8 mouse cellular contexts compared by ENCODE assay signal in genomic region chr5:105876068-105876924, GRCm38 (mm10). TPM values are rescaled to one million over a fixed set of nuclear protein-coding genes. Genes with fewer than 3 reads are reported as not detected.
DNase-seq lines count a peak whose midpoint lies in the region; ATAC-seq and TF ChIP-seq lines count a peak whose summit lies in the region.

Gene Zfp326, plus strand, starts transcription at chr5:105876565.

- TF ChIP-seq CTCF in CH12.LX (conservative IDR thresholded peaks at IDR 0.05 in 1 of 2, IDR thresholded peaks at IDR 0.05 in 1 of 2; ENCODE audit: low read depth in 2 of 2, low read length in 2 of 2): no peak
- no peak for TF ChIP-seq CTCF in heart, postnatal 0 days (IDR thresholded peaks at IDR 0.05; ENCODE audit: low read depth)
- TF ChIP-seq CTCF in testis, adult 2 months (IDR thresholded peaks at IDR 0.05; ENCODE audit: control insufficient read depth, insufficient read depth, insufficient replicate concordance, low read depth, low read length): no peak

- H3K4me1 ChIP-seq in CH12.LX (ENCODE audit: control insufficient read depth in 1 of 2, insufficient read depth in 2 of 2): peaks cover 7 to 28% of the 10 kb centered on the region in 2 experiments; a peak in 3 of 4 replicates
- H3K4me1 ChIP-seq in forebrain, embryonic 11.5 days (replicated peaks; ENCODE audit: control insufficient read depth, insufficient read depth, low read length): no peaks in the 10 kb centered on the region; the same call in 1 of the 2 replicates
- H3K4me1 ChIP-seq in heart, postnatal 0 days (ENCODE audit: control insufficient read depth, insufficient read depth): peaks cover 30% of the 10 kb centered on the region
- H3K4me1 ChIP-seq in liver, embryonic 16.5 days (ENCODE audit: control insufficient read depth, low read depth, low read length): peaks cover 20% of the 10 kb centered on the region
- peaks cover 39% of the 10 kb centered on the region for H3K4me1 ChIP-seq in neural tube, embryonic 13.5 days (replicated peaks)
- peaks cover 7% of the 10 kb centered on the region for H3K4me1 ChIP-seq in testis, adult 2 months (ENCODE audit: control insufficient read depth, insufficient read depth, low read length)

- peaks cover 17% of the 10 kb centered on the region for H3K79me2 ChIP-seq in CH12.LX (replicated peaks; ENCODE audit: control insufficient read depth, extremely low read depth, insufficient read depth, poor library complexity, severe bottlenecking)

- no peaks in the 10 kb centered on the region for H3K9me3 ChIP-seq in CH12.LX (replicated peaks; ENCODE audit: low read length)
- no peaks in the 10 kb centered on the region for H3K9me3 ChIP-seq in forebrain, embryonic 11.5 days (ENCODE audit: control insufficient read depth, low read length)
- H3K9me3 ChIP-seq in heart, postnatal 0 days (replicated peaks; ENCODE audit: control insufficient read depth, low read length): no peaks in the 10 kb centered on the region
- H3K9me3 ChIP-seq in liver, embryonic 16.5 days (replicated peaks; ENCODE audit: control insufficient read depth, low read length): no peaks in the 10 kb centered on the region
- H3K9me3 ChIP-seq in neural tube, embryonic 13.5 days: no peaks in the 10 kb centered on the region

- peak within 1 kb of the TSS; percentile 85 for H3K9ac ChIP-seq in CH12.LX (ENCODE audit: insufficient read depth, low read depth)
- H3K9ac ChIP-seq in forebrain, embryonic 11.5 days (ENCODE audit: low read length): peak within 1 kb of the TSS; percentile 100
- peak within 1 kb of the TSS; percentile 99 for H3K9ac ChIP-seq in heart, postnatal 0 days (replicated peaks; ENCODE audit: low read depth, low read length)
- peak within 1 kb of the TSS; percentile 82 for H3K9ac ChIP-seq in liver, embryonic 16.5 days (ENCODE audit: low read depth, low read length)
- peak within 1 kb of the TSS; percentile 100 for H3K9ac ChIP-seq in neural tube, embryonic 13.5 days

- no peak within 1 kb of the TSS for H3K27ac ChIP-seq in CH12.LX (ENCODE audit: insufficient read depth, low read depth)
- H3K27ac ChIP-seq in forebrain, embryonic 11.5 days (ENCODE audit: low read depth, low read length): peak within 1 kb of the TSS; percentile 83
- H3K27ac ChIP-seq in heart, postnatal 0 days (ENCODE audit: low read depth): peak within 1 kb of the TSS; percentile 96
- H3K27ac ChIP-seq in liver, embryonic 16.5 days (ENCODE audit: low read length): peak within 1 kb of the TSS; percentile 67
- peak within 1 kb of the TSS; percentile 92 for H3K27ac ChIP-seq in neural tube, embryonic 13.5 days (replicated peaks)
- H3K27ac ChIP-seq in testis, adult 2 months (ENCODE audit: control insufficient read depth, insufficient read depth, low read depth, low read length): peak within 1 kb of the TSS; percentile 93

- TF ChIP-seq RAD21 in CH12.LX (IDR thresholded peaks at IDR 0.05; ENCODE audit: low read depth, low read length): no peak

- H3K4me3 ChIP-seq in CH12.LX (replicated peaks in 1 of 3; ENCODE audit: low read depth in 2 of 3, low read length in 2 of 3, poor library complexity in 1 of 3): peak within 1 kb of the TSS; percentile 82 to 86 (median 86)
- peak within 1 kb of the TSS; percentile 99 for H3K4me3 ChIP-seq in forebrain, embryonic 11.5 days (ENCODE audit: low read depth, low read length)
- H3K4me3 ChIP-seq in heart, postnatal 0 days (ENCODE audit: low read depth, low read length): peak within 1 kb of the TSS; percentile 98
- H3K4me3 ChIP-seq in liver, embryonic 16.5 days (ENCODE audit: low read depth, low read length): peak within 1 kb of the TSS; percentile 79
- peak within 1 kb of the TSS; percentile 97 for H3K4me3 ChIP-seq in neural tube, embryonic 13.5 days
- peak within 1 kb of the TSS; percentile 96 for H3K4me3 ChIP-seq in testis, adult 2 months (ENCODE audit: control insufficient read depth, low read depth, low read length)

- under 1% methylated on average over 52 of the region's 83 CpGs for WGBS in forebrain, embryonic 11.5 days
- WGBS in heart, postnatal 0 days: under 1% methylated on average over 60 of the region's 83 CpGs
- under 1% methylated on average over 67 of the region's 83 CpGs for WGBS in liver, embryonic 16.5 days (ENCODE audit: insufficient replicate concordance)
- WGBS in neural tube, embryonic 13.5 days: under 1% methylated on average over 74 of the region's 83 CpGs

- peak; percentile 67; the same call in 1 of the 2 replicates for TF ChIP-seq POLR2A in CH12.LX (IDR thresholded peaks at IDR 0.05; ENCODE audit: low read depth, low read length)
- peak; percentile 90 for TF ChIP-seq POLR2A in testis, adult 2 months (IDR thresholded peaks at IDR 0.05; ENCODE audit: control insufficient read depth, low read depth, low read length)

- peak; percentile 98 for ATAC-seq in forebrain, embryonic 11.5 days (replicated peaks; ENCODE audit: low FRiP score)
- peak; percentile 97 for ATAC-seq in heart, postnatal 0 days (ENCODE audit: insufficient read depth, low read depth)
- peak; percentile 95 for ATAC-seq in liver, embryonic 16.5 days (ENCODE audit: low read depth)
- ATAC-seq in neural tube, embryonic 13.5 days (ENCODE audit: low read depth): peak; percentile 95

- H3K27me3 ChIP-seq in CH12.LX (replicated peaks): no peaks in the 10 kb centered on the region
- H3K27me3 ChIP-seq in forebrain, embryonic 11.5 days (ENCODE audit: control insufficient read depth, insufficient read depth, low read length): no peaks in the 10 kb centered on the region
- H3K27me3 ChIP-seq in heart, postnatal 0 days (ENCODE audit: control insufficient read depth, insufficient read depth, low read length): no peaks in the 10 kb centered on the region
- H3K27me3 ChIP-seq in liver, embryonic 16.5 days (ENCODE audit: control insufficient read depth, insufficient read depth, low read depth, low read length): peaks cover 4% of the 10 kb centered on the region; the same call in 1 of the 2 replicates
- H3K27me3 ChIP-seq in neural tube, embryonic 13.5 days: 0 out of 2 replicates have a peak, but pooled peaks cover 7% of the 10 kb centered on the region
- H3K27me3 ChIP-seq in testis, adult 2 months (ENCODE audit: control insufficient read depth, insufficient read depth, low read length): no peaks in the 10 kb centered on the region

- dilution Hi-C loops in CH12.LX (cut with MboI; ENCODE audit: extremely low pct_ligation_motif_present, extremely low pct_unique_long_range_greater_than_20kb, low sequenced_read_pairs): no loop called here

- in situ Hi-C loops in CH12.LX (cut with MboI; ENCODE audit: low pct_ligation_motif_present, low pct_unique_long_range_greater_than_20kb, low sequenced_read_pairs): no loop called here

- H3K36me3 ChIP-seq in CH12.LX (replicated peaks in 1 of 2; ENCODE audit: control insufficient read depth in 1 of 2, insufficient read depth in 1 of 2, low read length in 1 of 2): peaks cover 5 to 8% of the 10 kb centered on the region in 2 experiments
- H3K36me3 ChIP-seq in forebrain, embryonic 11.5 days (ENCODE audit: control insufficient read depth, insufficient read depth, low read length): no peaks in the 10 kb centered on the region
- H3K36me3 ChIP-seq in heart, postnatal 0 days (replicated peaks; ENCODE audit: control insufficient read depth, insufficient read depth, low read length): 0 out of 2 replicates have a peak, but pooled peaks cover 6% of the 10 kb centered on the region
- no peaks in the 10 kb centered on the region for H3K36me3 ChIP-seq in liver, embryonic 16.5 days (ENCODE audit: control insufficient read depth, insufficient read depth)
- H3K36me3 ChIP-seq in neural tube, embryonic 13.5 days: 0 out of 2 replicates have a peak, but pooled peaks cover 7% of the 10 kb centered on the region
- no peaks in the 10 kb centered on the region for H3K36me3 ChIP-seq in testis, adult 2 months (ENCODE audit: control insufficient read depth, insufficient read depth, low read length)

- H3K4me2 ChIP-seq in CH12.LX (ENCODE audit: insufficient read depth, low read depth, poor library complexity, severe bottlenecking): peak within 1 kb of the TSS; percentile 79
- H3K4me2 ChIP-seq in forebrain, embryonic 11.5 days (ENCODE audit: low read depth, low read length, severe bottlenecking): peak within 1 kb of the TSS; percentile 70
- H3K4me2 ChIP-seq in heart, postnatal 0 days (ENCODE audit: low read depth, low read length): peak within 1 kb of the TSS; percentile 92
- H3K4me2 ChIP-seq in liver, embryonic 16.5 days (ENCODE audit: low read depth, low read length): peak within 1 kb of the TSS; percentile 93
- peak within 1 kb of the TSS; percentile 94 for H3K4me2 ChIP-seq in neural tube, embryonic 13.5 days

- DNase-seq in CH12.LX (ENCODE audit: extremely low read depth): peak; percentile 87
- peak; percentile 75 for DNase-seq in c-Kit-positive CD71-positive TER-119-negative erythroid progenitor cells, embryonic 14.5 days (ENCODE audit: low read depth)
- peak; percentile 98 for DNase-seq in forebrain, embryonic 11.5 days (ENCODE audit: low spot score)
- peak; percentile 92 for DNase-seq in heart, postnatal 0 days (ENCODE audit: low spot score)
- peak; percentile 97 to 98 for DNase-seq in kidney, postnatal 4 days

- no peak for TF ChIP-seq EP300 in CH12.LX (IDR thresholded peaks at IDR 0.05; ENCODE audit: low read length)
- TF ChIP-seq EP300 in heart, postnatal 0 days (IDR thresholded peaks at IDR 0.05; ENCODE audit: low read depth): peak; percentile 56; the same call in 1 of the 2 replicates

TF ChIP-seq in CH12.LX, 34 proteins besides CTCF, POLR2A, EP300 and RAD21 (continues in another document):
- TF ChIP-seq BHLHE40 (IDR thresholded peaks at IDR 0.05; ENCODE audit: low read depth, low read length) (no peak), TCF12 (IDR thresholded peaks at IDR 0.05; ENCODE audit: low read depth, low read length) (peak; percentile 63), MYC (IDR thresholded peaks at IDR 0.05; ENCODE audit: low read depth, low read length) (no peak), ZC3H11A (IDR thresholded peaks at IDR 0.05; ENCODE audit: low read depth, low read length) (no peak), MAX (IDR thresholded peaks at IDR 0.05; ENCODE audit: low read length) (no peak), ETS1 (conservative IDR thresholded peaks at IDR 0.05; ENCODE audit: low read depth, low read length) (no peak), ZMIZ1 (IDR thresholded peaks at IDR 0.05; ENCODE audit: low read depth, low read length) (peak; percentile 52; the same call in 1 of the 2 replicates), POLR2AphosphoS2 (IDR thresholded peaks at IDR 0.05; ENCODE audit: low read depth, low read length) (no peak)

RNA-seq across cellular contexts. Expression of gene Zfp326, which starts in this region (rescaled TPM):
- 5.3 and 5.5 TPM in 2 replicates for total RNA-seq in CH12.LX (2012; rRNA removed)
- total RNA-seq in CH12.LX (2014; rRNA removed): 7.4 and 8.7 TPM in 2 replicates
- 21.6 and 22.0 TPM in 2 replicates for polyA plus RNA-seq in CH12.LX (2012; ENCODE audit: insufficient read length, low read depth)
- polyA plus RNA-seq in forebrain, embryonic 11.5 days (2014; fragmentation: Nextera tagmentation; extraction: Ambion mirVana): 49.1 and 52.6 TPM in 2 replicates
- 1.8 and 14.6 TPM in 2 replicates for total RNA-seq in heart, postnatal 0 days (2014; rRNA removed; ENCODE audit: low replicate concordance)
- 24.5 and 26.7 TPM in 2 replicates for polyA plus RNA-seq in heart, postnatal 0 days (2015; fragmentation: Nextera tagmentation; extraction: Ambion mirVana)
- 5.1 and 6.2 TPM in 2 replicates for polyA plus RNA-seq in liver, embryonic 16.5 days (2015; fragmentation: Nextera tagmentation; extraction: Ambion mirVana)
- polyA plus RNA-seq in neural tube, embryonic 13.5 days (2015; fragmentation: Nextera tagmentation; extraction: Ambion mirVana): 48.6 and 55.8 TPM in 2 replicates
- 12.3 and 14.2 TPM in 2 replicates for polyA plus RNA-seq in testis, adult 2 months (2012; rRNA removed)
